Mouse (Mus musculus): ENCODE data around the gene Slf2.

- TF ChIP-seq CTCF (IDR thresholded peaks at IDR 0.05; ENCODE audit: borderline replicate concordance, control insufficient read depth, extremely low read depth, insufficient read depth, low read length, poor library complexity): peak; percentile 49; the same call in 1 of the 2 replicates
- no peak for TF ChIP-seq POLR2A (IDR thresholded peaks at IDR 0.05; ENCODE audit: control insufficient read depth, extremely low read depth, insufficient read depth, low read length, poor library complexity)
Observed at GRCm38 (mm10) chr19:45017216-45017771, 86.3 kb downstream of the Slf2 start.

Data from thymus, adult 2 months (tissue).